Comparison of ENCODE assay signal across 16 mouse cellular contexts in the genomic region with DNA sequence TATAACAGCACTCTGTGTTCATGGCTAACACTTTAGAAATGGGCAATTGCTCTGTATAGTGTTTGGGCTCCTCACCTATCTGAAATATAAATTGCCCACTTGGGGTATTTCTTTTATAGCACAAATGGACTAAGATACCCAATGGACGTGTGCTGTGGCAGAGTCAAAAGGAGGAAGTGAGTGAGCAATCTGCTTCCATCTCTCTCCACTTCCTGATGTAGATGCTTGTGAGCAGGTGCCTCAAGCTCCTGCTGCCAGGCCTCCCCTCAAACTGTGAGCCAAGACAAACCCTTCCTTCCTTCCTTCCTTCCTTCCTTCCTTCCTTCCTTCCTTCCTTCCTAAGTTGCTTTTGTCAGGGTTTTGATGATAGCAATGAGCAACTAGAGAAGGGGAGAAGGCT.
DNase-seq lines count a peak whose midpoint lies in the region; ATAC-seq and TF ChIP-seq lines count a peak whose summit lies in the region.
"Had no signal": no experiment of that assay in that cellular context is flagged by ENCODE, and none has a peak within 500 bp of the region (broad histone marks: within the 10 kb centered on the region; RNA-seq: fewer than 3 reads in every experiment).

No protein-coding gene starts in this region.

- no peak overlapping the region for H3K4me2 ChIP-seq in midbrain, embryonic 11.5 days
- H3K4me2 ChIP-seq: heart, embryonic 15.5 days; intestine, embryonic 15.5 days; limb, embryonic 12.5 days; midbrain, embryonic 13.5 days had no signal

- H3K4me1 ChIP-seq in midbrain, embryonic 11.5 days (ENCODE audit: control insufficient read depth, insufficient read depth, low read length): peaks cover 2% of the 10 kb centered on the region; the same call in 1 of the 2 replicates
- peaks cover 12% of the 10 kb centered on the region for H3K4me1 ChIP-seq in midbrain, embryonic 10.5 days

- H3K9me3 ChIP-seq in midbrain, embryonic 11.5 days (ENCODE audit: control insufficient read depth, low read length): no peaks in the 10 kb centered on the region
- no peaks in the 10 kb centered on the region for H3K9me3 ChIP-seq in midbrain, embryonic 10.5 days (replicated peaks)
- H3K9me3 ChIP-seq: heart, embryonic 15.5 days; intestine, embryonic 15.5 days; limb, embryonic 12.5 days; midbrain, embryonic 13.5 days had no signal

- no peak overlapping the region for H3K4me3 ChIP-seq in gastrocnemius, adult 2 months
- no peak overlapping the region for H3K4me3 ChIP-seq in midbrain, embryonic 11.5 days (ENCODE audit: low read depth, low read length)
- H3K4me3 ChIP-seq in midbrain, embryonic 10.5 days: no peak overlapping the region
- H3K4me3 ChIP-seq: heart, embryonic 15.5 days; intestine, embryonic 15.5 days; limb, embryonic 12.5 days; midbrain, embryonic 13.5 days had no signal

- H3K27me3 ChIP-seq in midbrain, embryonic 11.5 days (ENCODE audit: control insufficient read depth, insufficient read depth, low read length): no peaks in the 10 kb centered on the region
- H3K27me3 ChIP-seq in midbrain, embryonic 10.5 days (ENCODE audit: low read depth, poor library complexity, severe bottlenecking): no peaks in the 10 kb centered on the region
- H3K27me3 ChIP-seq: heart, embryonic 15.5 days; intestine, embryonic 15.5 days; limb, embryonic 12.5 days; midbrain, embryonic 13.5 days had no signal

- intact Hi-C loops in gastrocnemius, adult 2 months (cut with DNase I): no loop called here

- H3K9ac ChIP-seq in midbrain, embryonic 11.5 days (ENCODE audit: low read length): no peak overlapping the region
- H3K9ac ChIP-seq: heart, embryonic 15.5 days; intestine, embryonic 15.5 days; limb, embryonic 12.5 days; midbrain, embryonic 13.5 days had no signal

- no peaks in the 10 kb centered on the region for H3K36me3 ChIP-seq in midbrain, embryonic 11.5 days (ENCODE audit: control insufficient read depth, insufficient read depth, low read length)
- H3K36me3 ChIP-seq in midbrain, embryonic 10.5 days: no peaks in the 10 kb centered on the region
- H3K36me3 ChIP-seq: heart, embryonic 15.5 days; intestine, embryonic 15.5 days; limb, embryonic 12.5 days; midbrain, embryonic 13.5 days had no signal

- no peak for DNase-seq in gastrocnemius, adult 2 months
- no peak for DNase-seq in gastrocnemius, postnatal 4 days (ENCODE audit: low spot score in 2 of 2)
- DNase-seq in midbrain, embryonic 11.5 days (ENCODE audit: low spot score, missing footprints): peak; percentile 26
- DNase-seq in midbrain, embryonic 10.5 days (ENCODE audit: low spot score): no peak
- no peak for DNase-seq in spleen, postnatal 14 days (ENCODE audit: low spot score in 2 of 2)
- DNase-seq in c-Kit-positive CD71-positive TER-119-positive erythroid progenitor cells, embryonic 14.5 days (ENCODE audit: low spot score): no peak
- no peak for DNase-seq in layer of hippocampus, adult 18-20 months (ENCODE audit: low spot score in 2 of 2)
- DNase-seq: adrenal gland, postnatal 36 days; cerebellum, postnatal 14 days had no signal

- ATAC-seq in midbrain, embryonic 11.5 days (ENCODE audit: low FRiP score): no peak
- ATAC-seq in megakaryocyte progenitor cell, adult 5-6 weeks (replicated peaks; ENCODE audit: poor library complexity): peak; percentile 59
- ATAC-seq: forebrain, embryonic 14.5 days; hindbrain, postnatal 0 days; intestine, embryonic 15.5 days; midbrain, embryonic 13.5 days had no signal

- H3K27ac ChIP-seq in gastrocnemius, adult 2 months: peak overlapping the region; percentile 71
- no peak overlapping the region for H3K27ac ChIP-seq in midbrain, embryonic 11.5 days (ENCODE audit: low read depth, low read length)
- H3K27ac ChIP-seq in midbrain, embryonic 10.5 days (replicated peaks): no peak overlapping the region
- H3K27ac ChIP-seq: hindbrain, postnatal 0 days; intestine, embryonic 15.5 days; limb, embryonic 12.5 days; midbrain, embryonic 13.5 days had no signal

- 79% methylated on average over 1 of the region's 1 CpGs for WGBS in midbrain, embryonic 11.5 days
- WGBS in midbrain, embryonic 10.5 days: 82% methylated on average over 1 of the region's 1 CpGs

- no peak for TF ChIP-seq CTCF in gastrocnemius, adult 2 months (IDR thresholded peaks at IDR 0.05)
